Mouse (Mus musculus) monocyte, adult 2 months (primary cell): ENCODE measurements at regions not wholly inside any gene's neighbourhood (a gene's known extent, or its start where the extent isn't known, plus 50 kb on each side); places are given as distances from the start of the nearest gene placed in this dataset.
"Not testable (repeated sequence)": the region's sequence is repeated elsewhere in the genome, so short reads cannot be mapped to it uniquely, and the experiment has no call there.

Source experiments
- DNase-seq, 2 experiments: peaks; one replicate each; pipeline ENCODE4 v3.0.0; 2022; ENCODE audit warnings: low spot score in 2 of 2, low read depth in 1 of 2

DNA sequence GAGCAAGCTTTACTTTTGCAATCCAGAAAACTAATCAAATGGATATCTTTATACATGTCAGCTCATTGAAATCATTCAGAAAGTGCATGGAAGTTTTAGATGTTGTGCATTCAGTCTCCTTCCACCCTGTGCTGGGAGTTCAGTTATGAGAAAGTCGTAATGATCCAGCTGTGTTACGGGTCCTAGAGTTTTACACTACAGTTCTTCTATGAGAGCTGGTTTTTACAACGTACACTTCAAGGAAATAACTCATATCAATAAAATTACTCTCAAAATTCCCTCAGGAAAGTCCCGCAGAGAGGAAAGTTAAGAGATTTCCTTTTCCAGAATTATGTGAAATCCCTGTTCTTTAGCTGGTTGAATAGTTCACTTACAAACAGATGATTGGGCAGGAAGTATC is 418.1 kb upstream of the Slc10a2 start:
- no peak for DNase-seq

DNA sequence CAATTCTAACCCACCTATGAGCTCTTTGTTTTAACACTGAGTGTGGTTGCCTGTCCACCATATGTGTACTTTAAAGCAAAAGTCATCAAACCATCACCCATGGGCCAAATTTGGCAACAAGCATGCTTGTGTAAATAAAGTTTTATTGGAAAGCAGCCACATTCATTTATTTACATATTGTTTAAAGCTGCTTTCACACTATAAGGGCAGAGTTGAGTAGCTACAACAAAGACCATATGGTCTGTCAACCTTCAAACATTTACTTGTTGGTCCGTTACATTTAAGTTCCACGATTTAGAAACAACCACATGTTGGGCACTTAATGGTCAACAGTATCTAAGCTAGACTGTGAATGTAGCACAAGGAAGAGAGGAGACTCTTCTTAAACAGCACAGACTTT is 390.7 kb upstream of the Slc10a2 start:
- DNase-seq = no peak

DNA sequence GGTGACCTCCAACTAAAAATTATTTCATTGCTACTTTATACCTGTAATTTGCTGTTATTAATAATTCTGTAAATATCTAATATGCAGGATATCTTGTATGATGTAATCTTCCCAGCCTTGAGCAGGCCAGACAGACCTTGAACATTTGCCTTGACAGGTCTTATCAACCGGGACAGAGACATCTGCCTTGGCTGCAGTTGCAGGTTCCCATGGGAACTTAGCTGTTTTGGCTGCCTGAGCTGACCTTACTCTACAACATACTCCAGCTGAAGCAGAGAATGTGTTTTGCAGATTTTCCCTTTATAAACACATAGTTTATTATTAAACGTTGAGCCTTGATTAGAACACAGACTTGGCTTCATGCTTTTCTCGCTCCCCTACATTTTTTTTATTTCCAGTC is 385.3 kb upstream of the Slc10a2 start:
- DNase-seq = no peak

DNA sequence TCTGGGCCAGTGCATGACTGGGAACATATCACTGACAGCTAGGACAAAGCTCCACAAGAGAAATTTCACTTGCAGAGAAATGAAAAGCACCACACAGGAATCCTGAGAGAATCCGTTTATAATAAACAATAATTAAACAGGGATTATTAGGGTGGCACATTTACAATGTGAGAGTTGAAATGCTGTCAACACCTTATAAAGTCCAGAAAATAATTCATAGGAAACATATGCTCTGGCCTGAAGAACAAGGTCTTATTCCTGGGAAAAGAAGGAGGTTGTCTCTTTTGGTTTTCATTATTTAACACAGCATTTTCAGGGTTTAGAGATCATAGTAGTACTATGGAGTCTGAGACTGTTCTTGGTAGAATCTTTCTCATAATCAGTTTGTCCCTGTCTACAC is 377.8 kb upstream of the Slc10a2 start:
- DNase-seq = no peak

DNA sequence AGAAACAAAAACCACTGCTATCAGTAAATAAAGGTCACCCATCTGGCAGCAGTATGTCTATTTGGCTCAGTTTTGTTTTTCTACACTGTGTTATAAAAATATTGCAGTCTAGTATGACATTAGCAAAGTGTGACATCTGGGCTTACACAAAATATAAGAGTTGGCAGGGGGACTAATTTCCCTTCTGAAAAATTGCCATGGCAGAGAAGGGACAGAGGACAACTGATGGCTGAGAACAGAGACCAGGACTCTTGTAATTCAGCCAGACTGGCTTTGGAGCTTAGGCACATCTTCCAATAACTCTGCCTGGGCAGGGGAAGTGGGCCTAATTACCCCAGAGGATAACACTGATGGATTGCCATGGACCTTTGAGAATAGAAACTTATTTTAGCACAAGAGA is 367.8 kb upstream of the Slc10a2 start:
- no peak for DNase-seq

DNA sequence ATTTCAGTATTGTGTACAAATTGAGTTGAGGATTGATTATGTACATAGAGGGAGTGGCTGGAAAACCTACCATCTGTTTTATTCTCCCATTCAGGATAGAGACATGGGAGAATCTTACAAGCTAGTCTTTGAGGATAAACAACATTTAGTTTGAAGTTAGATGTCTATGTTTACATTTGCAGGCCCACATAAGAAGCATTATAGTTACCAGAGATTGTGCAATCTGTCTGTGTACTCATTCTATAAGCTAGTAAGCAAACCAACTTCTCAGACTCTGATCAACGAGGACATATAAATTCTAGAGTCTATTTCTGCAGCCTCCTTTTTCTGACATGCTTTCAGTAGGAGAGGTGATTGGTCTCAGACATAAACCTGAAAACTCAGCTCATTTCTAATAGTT is 367.4 kb upstream of the Slc10a2 start:
- DNase-seq = no peak

DNA sequence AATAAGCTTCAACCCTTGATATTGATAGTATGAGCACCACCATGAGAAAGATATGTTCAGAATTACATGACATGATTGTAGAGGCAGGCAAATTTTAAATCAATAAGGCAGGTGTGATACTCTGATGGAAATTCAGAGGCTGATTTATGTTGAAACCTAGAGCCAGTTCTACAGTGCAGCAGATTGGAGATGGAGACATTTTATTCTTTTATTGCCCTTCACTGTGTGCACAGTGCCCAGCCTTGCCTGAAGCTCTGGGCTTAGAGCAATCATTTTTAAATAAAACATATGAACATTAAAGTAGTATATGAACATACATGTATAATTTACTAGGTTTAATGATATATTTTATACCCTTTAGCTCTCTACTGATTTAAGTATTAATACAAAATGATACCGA is 352.5 kb upstream of the Slc10a2 start:
- DNase-seq = no peak

DNA sequence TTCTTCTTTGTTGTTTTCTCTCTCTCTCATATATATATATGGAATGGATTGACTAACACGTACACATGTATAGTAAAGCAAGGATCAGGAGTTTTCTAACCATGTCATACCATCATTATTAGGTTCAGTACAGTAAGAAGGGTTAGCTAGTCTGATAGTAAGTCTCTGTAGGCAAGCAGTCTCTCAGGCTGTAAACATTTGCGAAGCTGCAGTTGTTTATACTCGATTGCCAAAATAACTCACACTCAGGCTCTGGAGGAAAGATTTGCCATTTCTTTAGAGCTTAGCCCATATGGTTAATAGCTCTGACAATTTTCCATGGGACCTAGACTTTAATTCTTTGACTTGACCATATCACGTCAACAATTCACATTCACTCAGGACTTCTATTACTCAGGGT is 348.3 kb upstream of the Slc10a2 start:
- no peak for DNase-seq

DNA sequence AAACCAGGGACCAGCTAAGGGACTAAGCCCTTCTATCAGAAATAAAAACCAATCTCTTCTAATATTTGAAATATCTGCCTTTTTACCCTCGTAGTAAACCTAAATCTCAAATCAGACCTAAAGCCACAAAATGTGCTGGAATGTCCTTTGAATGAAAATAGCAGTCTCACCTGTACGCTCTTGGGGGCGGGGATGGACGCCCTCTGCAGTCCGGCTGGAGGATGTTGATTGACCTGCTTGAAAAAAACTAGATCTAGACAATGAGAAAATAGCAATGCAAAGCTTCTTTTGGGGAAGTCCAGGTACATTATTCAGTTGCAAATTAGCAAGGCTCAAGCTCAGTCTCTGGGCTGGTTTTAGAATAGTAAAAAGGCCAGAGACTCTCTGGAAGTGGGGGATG is 337.1 kb upstream of the Slc10a2 start:
- not testable (repeated sequence) for DNase-seq

DNA sequence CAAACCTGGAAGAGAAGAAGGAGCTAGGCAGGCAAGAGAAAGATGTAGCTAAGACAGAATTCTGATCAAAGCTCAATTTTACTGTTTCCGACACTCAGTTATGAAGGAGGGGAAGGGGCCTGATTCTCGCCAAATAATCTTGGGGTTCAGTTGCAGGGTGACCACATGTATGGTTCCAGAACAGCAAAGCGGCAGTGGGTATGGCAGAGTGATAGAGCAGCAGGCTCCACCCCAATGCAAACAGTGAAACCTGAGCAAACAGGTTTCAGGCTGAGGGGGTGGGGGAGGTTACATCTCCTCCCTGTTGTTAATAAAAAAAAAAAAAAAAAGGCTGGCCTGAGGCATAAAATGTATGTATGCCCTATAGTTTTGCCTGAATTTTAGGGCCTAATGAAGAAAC is 335.3 kb upstream of the Slc10a2 start:
- not testable (repeated sequence) for DNase-seq

DNA sequence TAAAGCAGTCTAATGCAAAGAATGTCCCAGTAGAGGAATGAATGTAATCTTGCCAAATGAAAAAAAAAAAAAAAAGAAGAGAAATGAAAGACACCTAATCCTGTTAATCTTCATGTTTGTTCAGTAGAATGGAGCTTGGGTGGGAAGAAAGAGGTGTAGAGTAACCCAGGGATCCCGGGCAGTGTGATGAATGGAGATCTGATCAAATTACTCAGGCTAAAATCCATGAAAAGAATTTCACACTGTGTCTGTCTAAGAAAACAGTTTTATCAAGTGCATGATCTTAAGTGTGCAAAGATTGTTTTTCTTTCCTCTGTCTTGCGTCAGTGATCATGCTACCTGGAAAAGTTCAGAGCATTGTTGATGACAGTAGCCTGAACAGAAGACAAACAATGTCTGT is 333.9 kb upstream of the Slc10a2 start:
- no peak for DNase-seq

DNA sequence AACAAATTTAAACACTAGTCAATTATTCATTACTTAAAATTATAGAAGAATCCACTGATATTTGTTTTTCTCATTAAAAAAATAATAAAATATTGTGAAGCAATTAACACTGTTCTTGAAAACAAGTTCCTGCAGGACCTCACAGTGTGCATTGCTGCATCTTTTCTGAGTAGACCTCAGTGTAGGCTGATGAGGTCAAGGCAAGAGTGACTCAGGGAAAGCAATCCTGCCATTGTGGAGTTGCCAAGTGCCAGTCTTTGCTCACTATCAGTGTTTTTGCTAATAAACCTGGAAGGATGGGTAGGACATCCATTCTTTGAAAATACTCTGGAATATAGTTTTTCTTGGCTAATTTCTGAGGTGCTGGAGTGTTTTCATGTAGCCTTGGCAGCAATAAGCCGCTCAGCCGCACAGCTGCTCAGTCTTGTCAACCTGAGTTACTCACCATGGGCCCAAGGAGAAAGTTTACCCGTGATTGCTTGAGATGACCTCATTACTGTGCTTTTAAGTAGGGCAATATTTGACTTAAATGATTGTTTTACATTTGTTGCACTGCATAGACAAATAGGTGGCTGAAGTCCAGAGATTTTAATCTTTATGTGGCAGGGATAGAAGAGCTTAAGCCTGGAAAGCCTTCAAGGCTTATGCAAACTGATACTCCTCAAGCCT is 323.3 kb upstream of the Slc10a2 start:
- no peak for DNase-seq

DNA sequence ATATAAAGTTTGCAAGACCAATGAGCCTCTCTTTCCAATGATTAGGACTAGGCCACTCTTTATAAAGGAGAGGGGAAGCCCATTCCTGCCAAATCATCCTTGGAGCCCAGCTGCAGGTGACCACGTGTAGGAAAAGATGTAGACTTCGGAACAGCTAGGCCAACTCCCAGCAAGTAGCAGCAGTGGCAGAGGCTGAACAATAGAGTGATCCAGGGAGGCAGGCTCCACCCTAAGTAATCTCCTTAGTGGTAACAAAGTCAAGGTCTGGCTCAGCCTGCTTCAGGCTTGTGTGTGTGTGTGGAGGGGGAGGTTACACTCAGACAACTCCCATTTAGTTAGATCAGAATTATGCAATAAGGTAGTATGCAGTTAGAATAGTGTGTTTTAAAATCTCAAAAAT is 311.7 kb upstream of the Slc10a2 start:
- DNase-seq = not testable (repeated sequence)

DNA sequence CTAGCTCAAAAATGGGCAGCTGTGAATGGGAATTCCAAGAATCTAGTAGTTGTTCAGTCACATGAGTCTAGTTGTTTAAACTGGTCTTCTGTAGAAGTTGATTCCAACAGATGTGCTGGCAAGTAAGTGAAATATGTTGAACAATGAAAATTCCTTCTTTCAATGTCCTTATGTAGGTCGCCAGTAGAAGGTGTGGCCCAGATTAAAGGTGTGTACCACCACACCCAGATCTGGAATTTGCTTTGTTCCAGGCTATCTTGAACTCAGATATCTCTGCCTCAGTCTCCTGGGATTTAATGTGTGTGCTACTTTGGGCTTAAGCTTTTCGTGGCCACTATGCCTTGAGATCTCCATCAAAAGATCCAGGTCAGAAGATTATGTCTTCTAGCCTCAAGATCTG is 279.7 kb upstream of the Slc10a2 start:
- DNase-seq = no peak

DNA sequence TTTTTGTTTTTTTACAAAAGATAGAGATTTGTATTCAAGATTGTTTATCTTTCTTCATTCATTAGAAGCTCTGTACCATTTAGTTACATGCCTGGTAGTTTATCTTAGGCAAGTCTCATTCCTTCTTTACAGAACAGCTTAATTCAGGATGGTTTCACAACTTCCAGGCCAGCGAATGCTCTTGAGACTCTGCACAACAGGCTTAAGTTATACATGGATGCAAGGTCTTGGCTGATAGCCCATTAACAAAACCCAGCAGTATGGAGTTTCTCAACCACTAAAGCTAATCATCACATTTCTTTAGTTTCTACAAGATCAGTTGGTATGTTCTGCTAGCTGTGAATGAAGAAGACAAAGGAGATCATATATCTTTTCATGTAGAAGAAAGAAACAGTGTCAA is 272.9 kb upstream of the Slc10a2 start:
- DNase-seq = no peak

DNA sequence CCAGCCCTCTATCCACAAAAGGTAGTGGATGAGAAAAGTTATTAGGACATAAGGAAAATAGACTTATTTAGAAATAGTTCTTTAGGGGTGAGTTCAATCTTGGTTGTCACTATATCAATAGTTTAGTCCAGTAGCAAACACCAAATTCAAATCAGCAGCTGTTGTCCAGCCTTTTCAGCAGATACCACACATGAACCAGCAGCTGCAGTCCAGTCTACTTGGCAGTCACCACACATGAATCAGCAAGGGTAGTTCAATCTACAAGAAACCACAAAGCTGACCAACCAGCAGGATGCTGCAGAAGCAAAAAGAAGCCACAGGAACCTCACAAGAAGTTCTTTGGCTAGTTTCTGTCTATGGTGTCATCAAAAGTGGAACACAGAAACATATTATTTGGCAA is 234.8 kb upstream of the Slc10a2 start:
- DNase-seq = no peak

DNA sequence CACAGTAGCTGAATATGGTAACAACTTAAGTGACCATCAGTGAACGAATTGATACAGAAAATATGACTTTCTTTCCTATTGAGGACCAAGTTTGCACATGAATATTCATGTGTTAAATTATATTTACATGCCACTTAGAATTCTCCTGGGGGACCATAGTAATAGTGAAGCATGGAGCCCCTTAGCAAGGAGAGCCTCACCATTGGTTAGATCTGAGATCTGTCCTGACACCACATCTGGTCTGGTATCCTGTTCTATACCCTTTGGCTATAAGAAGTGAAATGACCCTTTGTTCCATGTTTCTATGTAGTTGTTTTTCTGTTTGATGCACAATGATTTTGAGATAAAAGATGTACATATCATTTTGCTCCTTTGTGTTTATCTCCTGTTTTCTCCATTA is 209.4 kb upstream of the Slc10a2 start:
- no peak for DNase-seq

DNA sequence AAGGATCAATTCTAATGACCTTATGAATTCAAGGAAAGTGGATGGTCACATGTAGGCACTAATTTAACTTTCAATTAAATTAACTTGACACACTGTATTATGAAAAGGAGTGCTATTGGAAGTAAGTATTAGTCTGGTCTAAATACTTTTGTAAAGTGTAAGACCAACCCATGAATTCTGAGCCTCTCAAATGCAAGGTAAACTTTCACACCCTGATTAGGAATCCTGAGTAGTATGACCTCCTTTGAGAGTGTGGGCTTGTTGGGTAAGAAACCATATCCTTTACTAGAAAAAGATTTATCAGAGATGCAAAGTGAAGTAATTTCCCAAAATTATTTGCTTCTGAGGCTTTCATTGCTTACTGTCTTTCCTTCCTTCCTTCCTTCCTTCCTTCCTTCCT is 194.8 kb upstream of the Slc10a2 start:
- DNase-seq = no peak

DNA sequence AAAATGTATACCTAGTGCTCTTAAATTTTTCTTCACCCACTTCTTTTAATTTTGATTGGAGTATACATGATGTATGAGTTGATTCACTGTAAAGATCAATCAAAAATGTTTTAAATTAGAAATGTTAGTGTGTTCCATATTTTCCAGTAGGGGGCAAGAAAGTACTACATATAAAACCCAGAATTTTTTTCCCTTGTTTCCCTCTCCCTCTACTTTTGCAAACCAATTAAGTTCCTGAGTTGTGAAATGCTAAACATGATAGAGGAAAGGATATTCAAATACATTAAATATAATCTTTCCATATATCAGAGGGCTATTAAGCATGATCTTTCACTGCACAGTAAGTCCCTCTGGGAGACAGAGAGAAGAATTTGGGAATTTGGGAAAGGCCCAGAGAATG is 192.0 kb upstream of the Slc10a2 start:
- DNase-seq = no peak

DNA sequence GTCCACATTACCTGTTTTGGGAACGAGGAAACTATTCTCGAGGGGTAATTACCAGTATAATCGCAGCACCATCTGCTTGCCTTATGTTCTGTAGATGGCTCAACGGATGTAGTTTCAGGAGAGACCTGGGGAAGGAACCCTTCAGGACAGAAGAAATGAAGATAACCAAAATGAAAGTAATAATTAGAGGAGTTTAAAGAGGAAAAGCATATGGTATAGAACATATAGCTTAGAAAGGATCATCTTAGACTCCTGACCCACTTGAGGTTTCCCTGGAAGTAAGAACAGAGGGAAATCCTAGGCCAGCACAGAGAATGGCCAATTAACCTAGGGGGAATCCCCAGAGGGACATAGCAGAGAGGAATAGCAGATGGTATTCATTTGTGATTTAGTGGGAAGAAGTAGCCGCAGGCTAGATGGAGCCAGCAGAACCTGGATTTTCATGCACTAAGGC is 180.6 kb upstream of the Slc10a2 start:
- DNase-seq = no peak

DNA sequence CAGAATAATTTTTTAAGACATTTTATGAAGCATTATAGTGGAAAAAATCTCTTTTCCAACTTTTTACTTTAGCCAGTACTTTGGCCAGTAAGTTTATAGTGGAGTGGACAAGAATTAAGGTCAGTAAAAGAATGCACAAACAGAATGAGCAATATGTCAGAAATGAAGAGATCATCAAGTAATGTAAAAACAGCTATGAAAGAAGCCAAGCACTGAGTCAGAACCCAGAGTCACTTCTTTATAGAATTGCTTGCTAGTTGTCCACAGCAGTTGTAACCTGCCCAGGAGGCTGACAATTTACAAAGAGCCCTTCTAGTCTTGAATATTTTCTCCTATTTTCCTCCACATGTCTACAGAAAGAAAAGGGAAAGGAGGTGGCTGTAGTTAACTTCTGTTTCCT is 178.6 kb upstream of the Slc10a2 start:
- DNase-seq = no peak

DNA sequence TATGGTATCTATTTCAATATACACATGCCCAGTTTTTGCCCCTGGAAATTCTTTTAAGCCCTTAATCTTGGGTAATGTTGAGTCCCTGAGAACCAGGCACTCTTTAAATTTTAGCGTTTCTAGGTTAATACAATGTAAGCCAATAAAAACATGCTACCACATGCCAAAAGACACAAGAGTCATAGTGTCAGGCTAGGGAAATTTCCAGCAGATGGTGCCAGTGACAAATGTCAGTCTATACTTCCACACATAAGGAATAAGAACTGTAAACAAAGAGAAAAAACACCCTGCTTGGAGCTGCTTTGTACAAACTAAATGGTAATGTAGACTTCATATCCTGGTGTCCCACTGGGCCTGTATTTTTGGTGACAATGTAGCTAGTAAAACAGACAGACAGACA is 157.2 kb upstream of the Slc10a2 start:
- no peak for DNase-seq

DNA sequence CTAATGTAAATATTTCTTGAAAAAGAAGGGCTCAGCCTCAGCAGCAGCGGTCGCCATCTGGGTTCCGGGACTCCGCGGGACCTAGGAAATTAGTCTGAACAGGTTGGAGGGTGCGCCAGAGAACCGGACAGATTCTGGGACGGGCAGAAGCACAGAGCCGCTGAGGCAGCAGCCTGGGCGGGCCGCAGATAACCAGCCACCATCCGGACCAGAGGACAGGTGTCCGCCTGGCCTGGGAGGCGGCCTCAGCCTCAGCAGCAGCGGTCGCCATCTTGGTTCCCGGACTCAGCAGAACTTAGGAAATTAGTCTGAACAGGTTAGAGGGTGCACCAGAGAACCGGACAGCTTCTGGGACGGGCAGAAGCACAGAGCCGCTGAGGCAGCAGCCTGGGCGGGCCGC is 136.7 kb upstream of the Slc10a2 start:
- DNase-seq = peak in 1 of 2 experiments; percentile 27
